Mouse (Mus musculus): Measurements from ENCODE around the gene Vmn1r200. TPM values are rescaled to one million over a fixed set of nuclear protein-coding genes. Genes with fewer than 3 reads are reported as not detected.

Vmn1r200 gene
- polyA plus RNA-seq, 1 experiment from 2014 or later, result not detected

Other genes with a start within 250 kb of the Vmn1r200 start
- gene Vmn1r191, start 206.4 kb upstream of the Vmn1r200 start, polyA plus RNA-seq (2014; fragmentation: Nextera tagmentation; extraction: Ambion mirVana), result not detected in 2 replicates
- gene Vmn1r192, start 199.2 kb upstream of the Vmn1r200 start, polyA plus RNA-seq (2014; fragmentation: Nextera tagmentation; extraction: Ambion mirVana), result not detected in 2 replicates
- not detected in 2 replicates for gene Vmn1r193, start 167.2 kb upstream of the Vmn1r200 start, polyA plus RNA-seq (2014; fragmentation: Nextera tagmentation; extraction: Ambion mirVana)
- gene Vmn1r194, start 146.2 kb upstream of the Vmn1r200 start, polyA plus RNA-seq (2014; fragmentation: Nextera tagmentation; extraction: Ambion mirVana), result not detected in 2 replicates
- gene Vmn1r195, start 119.9 kb upstream of the Vmn1r200 start, polyA plus RNA-seq (2014; fragmentation: Nextera tagmentation; extraction: Ambion mirVana), result not detected in 2 replicates
- gene Vmn1r196, start 100.5 kb upstream of the Vmn1r200 start, polyA plus RNA-seq (2014; fragmentation: Nextera tagmentation; extraction: Ambion mirVana), result not detected in 2 replicates
- not detected in 2 replicates for gene Vmn1r197, start 65.8 kb upstream of the Vmn1r200 start, polyA plus RNA-seq (2014; fragmentation: Nextera tagmentation; extraction: Ambion mirVana)
- gene Vmn1r198, start 40.0 kb upstream of the Vmn1r200 start, polyA plus RNA-seq (2014; fragmentation: Nextera tagmentation; extraction: Ambion mirVana), result not detected in 2 replicates
- not detected in 2 replicates for gene Vmn1r199, start 10.6 kb upstream of the Vmn1r200 start, polyA plus RNA-seq (2014; fragmentation: Nextera tagmentation; extraction: Ambion mirVana)
- gene Vmn1r201, start 81.5 kb downstream of the Vmn1r200 start, polyA plus RNA-seq (2014; fragmentation: Nextera tagmentation; extraction: Ambion mirVana), result not detected in 2 replicates
- not detected in 2 replicates for gene Vmn1r202, start 115.0 kb downstream of the Vmn1r200 start, polyA plus RNA-seq (2014; fragmentation: Nextera tagmentation; extraction: Ambion mirVana)
- gene Vmn1r203, start 127.7 kb downstream of the Vmn1r200 start, polyA plus RNA-seq (2014; fragmentation: Nextera tagmentation; extraction: Ambion mirVana), result not detected in 2 replicates
- gene Vmn1r204, start 162.8 kb downstream of the Vmn1r200 start, polyA plus RNA-seq (2014; fragmentation: Nextera tagmentation; extraction: Ambion mirVana), result not detected in 2 replicates
- gene Vmn1r205, start 202.6 kb downstream of the Vmn1r200 start, polyA plus RNA-seq (2014; fragmentation: Nextera tagmentation; extraction: Ambion mirVana), result not detected in 2 replicates
- not detected in 2 replicates for gene Vmn1r206, start 233.9 kb downstream of the Vmn1r200 start, polyA plus RNA-seq (2014; fragmentation: Nextera tagmentation; extraction: Ambion mirVana)

Data from heart, embryonic 14.5 days (tissue).